In genomic region chr7:19572926-19573775, GRCm38 (mm10) we compare ENCODE assay signal across 8 mouse cellular contexts. TPM values are rescaled to one million over a fixed set of nuclear protein-coding genes. Genes with fewer than 3 reads are reported as not detected.
DNase-seq lines count a peak whose midpoint lies in the region; ATAC-seq and TF ChIP-seq lines count a peak whose summit lies in the region.

No protein-coding gene starts in this region.

- peak overlapping the region; percentile 68 for H3K9ac ChIP-seq in embryonic facial prominence, embryonic 15.5 days
- H3K9ac ChIP-seq in heart, embryonic 11.5 days (ENCODE audit: low read depth, low read length): peak overlapping the region; percentile 88
- H3K9ac ChIP-seq in kidney, embryonic 16.5 days (replicated peaks; ENCODE audit: low read length): peak overlapping the region; percentile 80
- peak overlapping the region; percentile 92 for H3K9ac ChIP-seq in liver, embryonic 12.5 days

- no peaks in the 10 kb centered on the region for H3K9me3 ChIP-seq in embryonic facial prominence, embryonic 15.5 days (replicated peaks)
- no peaks in the 10 kb centered on the region for H3K9me3 ChIP-seq in heart, embryonic 11.5 days (replicated peaks; ENCODE audit: control insufficient read depth, low read length)
- no peaks in the 10 kb centered on the region for H3K9me3 ChIP-seq in kidney, embryonic 16.5 days (ENCODE audit: low read length)
- H3K9me3 ChIP-seq in liver, embryonic 12.5 days (replicated peaks): no peaks in the 10 kb centered on the region

- TF ChIP-seq CTCF in bone marrow, adult 2 months (IDR thresholded peaks at IDR 0.05; ENCODE audit: control insufficient read depth, insufficient read depth, low read length): no peak; the same call in 1 of the 2 replicates

- peaks cover 25% of the 10 kb centered on the region for H3K36me3 ChIP-seq in embryonic facial prominence, embryonic 15.5 days
- peaks cover 11% of the 10 kb centered on the region for H3K36me3 ChIP-seq in heart, embryonic 11.5 days (ENCODE audit: control insufficient read depth, insufficient read depth, low read length)
- H3K36me3 ChIP-seq in kidney, embryonic 16.5 days (ENCODE audit: insufficient read depth, low read length): peaks cover 15% of the 10 kb centered on the region
- peaks cover 35% of the 10 kb centered on the region for H3K36me3 ChIP-seq in liver, embryonic 12.5 days
- peaks cover 2% of the 10 kb centered on the region; the same call in 1 of the 2 replicates for H3K36me3 ChIP-seq in splenic B cell, adult 2 months (ENCODE audit: control insufficient read depth, insufficient read depth, low read length, poor library complexity, severe bottlenecking)

- H3K4me1 ChIP-seq in bone marrow, adult 2 months (ENCODE audit: control insufficient read depth, insufficient read depth, low read length): peaks cover 4% of the 10 kb centered on the region
- H3K4me1 ChIP-seq in embryonic facial prominence, embryonic 15.5 days: peaks cover 28% of the 10 kb centered on the region
- H3K4me1 ChIP-seq in heart, embryonic 11.5 days (ENCODE audit: control insufficient read depth, insufficient read depth, low read length): peaks cover 21% of the 10 kb centered on the region
- peaks cover 32% of the 10 kb centered on the region for H3K4me1 ChIP-seq in kidney, embryonic 16.5 days (ENCODE audit: insufficient read depth, low read length)
- peaks cover 84% of the 10 kb centered on the region for H3K4me1 ChIP-seq in liver, embryonic 12.5 days

- ATAC-seq in embryonic facial prominence, embryonic 15.5 days (ENCODE audit: insufficient number of reproducible peaks, low FRiP score, low TSS enrichment, low read depth): peak; percentile 87
- ATAC-seq in heart, embryonic 11.5 days (replicated peaks; ENCODE audit: insufficient number of reproducible peaks, low FRiP score, low TSS enrichment): peak; percentile 80
- ATAC-seq in kidney, embryonic 16.5 days (ENCODE audit: low FRiP score, low TSS enrichment): peak; percentile 88
- ATAC-seq in liver, embryonic 12.5 days: peak; percentile 86

- WGBS in bone marrow, adult 2 months: under 1% methylated on average over 53 of the region's 53 CpGs
- WGBS in embryonic facial prominence, embryonic 15.5 days: under 1% methylated on average over 53 of the region's 53 CpGs
- 1% methylated on average over 53 of the region's 53 CpGs for WGBS in heart, embryonic 11.5 days (ENCODE audit: insufficient replicate concordance)
- WGBS in kidney, embryonic 16.5 days: under 1% methylated on average over 53 of the region's 53 CpGs
- WGBS in liver, embryonic 12.5 days (ENCODE audit: insufficient replicate concordance): 2% methylated on average over 53 of the region's 53 CpGs

- TF ChIP-seq POLR2A in bone marrow, adult 2 months (IDR thresholded peaks at IDR 0.05; ENCODE audit: borderline replicate concordance, control insufficient read depth, low read depth, low read length): peak; percentile 77; the same call in 1 of the 2 replicates

- H3K27ac ChIP-seq in bone marrow, adult 2 months (ENCODE audit: control insufficient read depth, insufficient read depth, low read depth, low read length, poor library complexity): peak overlapping the region; percentile 90
- H3K27ac ChIP-seq in embryonic facial prominence, embryonic 15.5 days (replicated peaks): peak overlapping the region; percentile 88
- H3K27ac ChIP-seq in heart, embryonic 11.5 days (ENCODE audit: low read depth, low read length): peak overlapping the region; percentile 92
- H3K27ac ChIP-seq in kidney, embryonic 16.5 days (ENCODE audit: low read length): peak overlapping the region; percentile 90
- H3K27ac ChIP-seq in liver, embryonic 12.5 days: peak overlapping the region; percentile 92

- DNase-seq in A20 (ENCODE audit: low read depth, low spot score): peak; percentile 94
- DNase-seq in naive thymus-derived CD4-positive, alpha-beta T cell, adult 2 months (ENCODE audit: low read depth): peak; percentile 92
- peak; percentile 85 for DNase-seq in splenic B cell, adult 2 months (ENCODE audit: low read depth, low spot score)

- H3K4me3 ChIP-seq in bone marrow, adult 2 months (replicated peaks; ENCODE audit: control insufficient read depth, low read depth, low read length): peak overlapping the region; percentile 89
- peak overlapping the region; percentile 76 for H3K4me3 ChIP-seq in embryonic facial prominence, embryonic 15.5 days (replicated peaks)
- peak overlapping the region; percentile 85 for H3K4me3 ChIP-seq in heart, embryonic 11.5 days (ENCODE audit: low read depth, low read length)
- H3K4me3 ChIP-seq in kidney, embryonic 16.5 days (ENCODE audit: low read length): peak overlapping the region; percentile 84
- peak overlapping the region; percentile 87 for H3K4me3 ChIP-seq in liver, embryonic 12.5 days

- H3K4me2 ChIP-seq in embryonic facial prominence, embryonic 15.5 days (replicated peaks): peak overlapping the region; percentile 84
- H3K4me2 ChIP-seq in heart, embryonic 11.5 days: peak overlapping the region; percentile 68
- peak overlapping the region; percentile 94 for H3K4me2 ChIP-seq in kidney, embryonic 16.5 days (replicated peaks; ENCODE audit: low read depth, low read length)
- peak overlapping the region; percentile 88 for H3K4me2 ChIP-seq in liver, embryonic 12.5 days

- H3K27me3 ChIP-seq in embryonic facial prominence, embryonic 15.5 days: peaks cover 26% of the 10 kb centered on the region
- H3K27me3 ChIP-seq in heart, embryonic 11.5 days (ENCODE audit: control insufficient read depth, insufficient read depth, low read length): peaks cover 27% of the 10 kb centered on the region
- H3K27me3 ChIP-seq in kidney, embryonic 16.5 days (ENCODE audit: insufficient read depth, low read length): peaks cover 24% of the 10 kb centered on the region
- peaks cover 17% of the 10 kb centered on the region for H3K27me3 ChIP-seq in liver, embryonic 12.5 days (replicated peaks)
- H3K27me3 ChIP-seq in splenic B cell, adult 2 months (ENCODE audit: control insufficient read depth, insufficient read depth, low read length, poor library complexity, severe bottlenecking): no peaks in the 10 kb centered on the region

RNA-seq across cellular contexts. Expression of gene Zfp296, which starts 3.9 kb away (rescaled TPM):
- 2.8 and 3.0 TPM in 2 replicates for polyA plus RNA-seq in bone marrow, adult 2 months (2011; ENCODE audit: insufficient read depth, insufficient read length, low replicate concordance, missing spikeins)
- polyA plus RNA-seq in embryonic facial prominence, embryonic 15.5 days (2015; fragmentation: Nextera tagmentation; extraction: Ambion mirVana): 1.5 and 2.2 TPM in 2 replicates
- 0.30 TPM in 1 of 2 replicates, not detected in the other for polyA plus RNA-seq in heart, embryonic 11.5 days (2014; fragmentation: Nextera tagmentation; extraction: Ambion mirVana)
- 0.46 and 0.71 TPM in 2 replicates for polyA plus RNA-seq in kidney, embryonic 16.5 days (2015; fragmentation: Nextera tagmentation; extraction: Ambion mirVana)
- polyA plus RNA-seq in liver, embryonic 12.5 days (2016; fragmentation: Nextera tagmentation; extraction: Ambion mirVana): 1.5 TPM in 2 replicates

RNA-seq across cellular contexts. Expression of gene Gemin7, which starts 4.2 kb away (rescaled TPM):
- polyA plus RNA-seq in bone marrow, adult 2 months (2011; ENCODE audit: insufficient read depth, insufficient read length, low replicate concordance, missing spikeins): 52.9 and 74.3 TPM in 2 replicates
- polyA plus RNA-seq in embryonic facial prominence, embryonic 15.5 days (2015; fragmentation: Nextera tagmentation; extraction: Ambion mirVana): 149 and 162 TPM in 2 replicates
- polyA plus RNA-seq in heart, embryonic 11.5 days (2014; fragmentation: Nextera tagmentation; extraction: Ambion mirVana): 141 and 157 TPM in 2 replicates
- 169 and 183 TPM in 2 replicates for polyA plus RNA-seq in kidney, embryonic 16.5 days (2015; fragmentation: Nextera tagmentation; extraction: Ambion mirVana)
- 101 TPM in 2 replicates for polyA plus RNA-seq in liver, embryonic 12.5 days (2016; fragmentation: Nextera tagmentation; extraction: Ambion mirVana)

RNA-seq across cellular contexts. Expression of gene Ppp1r37, which starts 10.3 kb away (rescaled TPM):
- polyA plus RNA-seq in bone marrow, adult 2 months (2011; ENCODE audit: insufficient read depth, insufficient read length, low replicate concordance, missing spikeins): 71.6 and 93.5 TPM in 2 replicates
- polyA plus RNA-seq in embryonic facial prominence, embryonic 15.5 days (2015; fragmentation: Nextera tagmentation; extraction: Ambion mirVana): 31.4 and 36.0 TPM in 2 replicates
- polyA plus RNA-seq in heart, embryonic 11.5 days (2014; fragmentation: Nextera tagmentation; extraction: Ambion mirVana): 2.3 and 5.2 TPM in 2 replicates
- 21.9 and 23.9 TPM in 2 replicates for polyA plus RNA-seq in kidney, embryonic 16.5 days (2015; fragmentation: Nextera tagmentation; extraction: Ambion mirVana)
- 19.1 and 20.2 TPM in 2 replicates for polyA plus RNA-seq in liver, embryonic 12.5 days (2016; fragmentation: Nextera tagmentation; extraction: Ambion mirVana)

RNA-seq across cellular contexts. Expression of gene Clasrp, which starts 31.1 kb away (rescaled TPM):
- polyA plus RNA-seq in bone marrow, adult 2 months (2011; ENCODE audit: insufficient read depth, insufficient read length, low replicate concordance, missing spikeins): 64.7 and 98.2 TPM in 2 replicates
- polyA plus RNA-seq in embryonic facial prominence, embryonic 15.5 days (2015; fragmentation: Nextera tagmentation; extraction: Ambion mirVana): 58.3 and 66.1 TPM in 2 replicates
- 33.2 and 34.3 TPM in 2 replicates for polyA plus RNA-seq in heart, embryonic 11.5 days (2014; fragmentation: Nextera tagmentation; extraction: Ambion mirVana)
- polyA plus RNA-seq in kidney, embryonic 16.5 days (2015; fragmentation: Nextera tagmentation; extraction: Ambion mirVana): 52.6 and 55.8 TPM in 2 replicates
- 23.9 and 24.2 TPM in 2 replicates for polyA plus RNA-seq in liver, embryonic 12.5 days (2016; fragmentation: Nextera tagmentation; extraction: Ambion mirVana)

RNA-seq across cellular contexts. Expression of gene Nkpd1, which starts 55.5 kb away (rescaled TPM):
- polyA plus RNA-seq in bone marrow, adult 2 months (2011; ENCODE audit: insufficient read depth, insufficient read length, low replicate concordance, missing spikeins): not detected in 2 replicates
- polyA plus RNA-seq in embryonic facial prominence, embryonic 15.5 days (2015; fragmentation: Nextera tagmentation; extraction: Ambion mirVana): 3.1 and 3.3 TPM in 2 replicates
- polyA plus RNA-seq in heart, embryonic 11.5 days (2014; fragmentation: Nextera tagmentation; extraction: Ambion mirVana): 0.15 TPM in 1 of 2 replicates, not detected in the other
- 0.11 and 0.14 TPM in 2 replicates for polyA plus RNA-seq in kidney, embryonic 16.5 days (2015; fragmentation: Nextera tagmentation; extraction: Ambion mirVana)
- polyA plus RNA-seq in liver, embryonic 12.5 days (2016; fragmentation: Nextera tagmentation; extraction: Ambion mirVana): not detected in 2 replicates

Comparison
In these comparisons a context has a peak if more than half of its experiments do, and no peak if none do; other contexts are left out.
1. Peak in every context shown above with its lines: DNase-seq, ATAC-seq, H3K4me3 ChIP-seq and H3K27ac ChIP-seq.